Mouse (Mus musculus): Measurements from ENCODE around the gene Klrg1.

The Klrg1 gene

GRCm38 (mm10) chr6:122282782-122283181, at the start of gene Klrg1:
Gene Klrg1 (minus strand): TSS chr6:122282882.
- DNase-seq: no peak

GRCm38 (mm10) chr6:122325361-122325975, 42.8 kb upstream of the Klrg1 start:
- no peak for DNase-seq

- DNase-seq: no peak
Observed at GRCm38 (mm10) chr6:122318726-122319125, 36.0 kb upstream of the Klrg1 start.

- DNase-seq: peak; percentile 8
Observed at GRCm38 (mm10) chr6:122310187-122310820, 27.6 kb upstream of the Klrg1 start.

DNA sequence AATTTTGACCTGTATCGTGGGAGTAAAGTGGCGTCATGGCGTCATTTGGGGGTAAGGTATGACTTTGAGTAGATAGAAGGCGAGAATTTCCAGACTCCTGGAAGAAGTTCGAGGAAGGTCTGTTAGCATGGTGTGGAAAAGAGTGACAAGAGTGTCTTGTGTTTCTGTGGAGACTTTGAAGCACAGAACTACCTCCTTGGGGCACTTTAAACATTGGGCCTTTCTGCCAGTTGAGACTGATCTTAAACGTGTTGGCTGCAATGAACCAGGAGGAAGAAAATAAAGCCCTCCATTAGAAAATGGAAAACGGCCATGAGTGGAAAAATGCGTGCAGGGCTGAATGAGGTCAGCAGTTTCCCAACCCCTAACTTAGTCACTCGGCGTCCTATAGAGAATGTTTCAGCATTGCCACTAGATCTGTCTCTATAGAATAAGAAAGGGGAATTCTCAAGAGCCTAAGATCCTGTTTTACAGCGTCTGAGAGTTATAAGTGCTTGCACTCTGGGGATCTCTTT, 26.8 kb upstream of the Klrg1 start:
- no peak for DNase-seq

GRCm38 (mm10) chr6:122308505-122309393, 26.1 kb upstream of the Klrg1 start, which contains the start of gene M6pr:
Gene M6pr (plus strand): TSS chr6:122308720.
- DNase-seq: peak; percentile 99

- DNase-seq: no peak
Observed at GRCm38 (mm10) chr6:122308136-122308504, 25.4 kb upstream of the Klrg1 start.

GRCm38 (mm10) chr6:122306707-122307106, 24.0 kb upstream of the Klrg1 start:
- no peak for DNase-seq

DNA sequence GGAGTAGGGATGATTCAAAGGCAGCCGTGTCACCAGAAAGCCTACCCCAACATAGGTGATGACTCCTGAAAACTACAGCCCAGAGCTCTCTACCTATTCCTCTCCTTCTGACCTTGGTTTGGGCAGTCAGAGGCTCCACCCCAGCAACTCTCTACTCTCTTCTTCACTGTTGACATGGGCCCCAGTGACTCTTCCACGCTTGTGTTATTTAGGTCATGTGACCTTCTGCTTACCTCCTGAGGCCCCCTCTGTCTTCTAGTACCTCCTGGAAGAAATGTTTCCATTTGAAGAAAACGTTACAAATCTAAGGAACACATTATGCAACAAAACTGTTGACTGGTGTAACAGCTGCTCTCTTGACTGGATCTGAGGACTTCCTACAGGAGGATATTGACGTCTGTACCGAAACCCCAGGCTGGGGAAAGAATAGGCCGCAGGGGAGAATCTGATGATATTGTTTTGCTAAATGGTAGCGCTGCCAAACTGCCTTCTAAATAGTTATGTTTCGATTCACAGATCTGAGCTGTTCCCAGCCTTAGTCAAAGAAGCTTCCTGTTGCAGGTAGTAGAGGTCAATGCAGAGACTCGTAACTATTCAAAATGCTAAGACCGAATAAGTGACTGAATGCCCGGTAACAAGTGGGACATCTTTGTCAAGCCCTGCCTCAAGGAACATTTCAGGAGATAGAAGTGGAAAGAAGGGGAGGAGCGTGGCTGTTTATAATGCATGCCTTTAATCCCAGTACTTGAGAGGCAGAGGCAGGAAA, 22.3 kb upstream of the Klrg1 start:
- no peak for DNase-seq

DNA sequence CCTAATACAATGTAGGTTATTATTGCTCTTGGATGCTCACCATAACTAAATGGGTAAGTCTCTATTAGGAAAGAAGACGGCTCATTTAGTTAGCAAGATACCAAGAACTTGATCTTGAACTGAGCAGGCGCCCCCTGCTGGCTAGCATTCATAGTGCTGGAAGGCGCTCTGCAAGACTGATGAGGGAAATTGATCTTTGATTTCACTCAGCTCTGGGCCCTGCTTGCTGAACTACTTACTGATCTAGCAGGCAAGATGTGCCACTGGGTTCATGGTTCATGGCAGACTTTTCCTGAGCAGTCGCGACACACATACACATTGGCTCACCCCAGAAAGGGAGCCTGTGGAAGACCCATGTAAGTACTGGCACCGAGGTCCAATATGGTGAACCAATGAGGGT, 21.7 kb upstream of the Klrg1 start:
- DNase-seq: peak; percentile 76

- DNase-seq: no peak
Observed at GRCm38 (mm10) chr6:122303526-122303925, 20.8 kb upstream of the Klrg1 start.

GRCm38 (mm10) chr6:122302661-122303060, 20.0 kb upstream of the Klrg1 start:
- no peak for DNase-seq

- no peak for DNase-seq
Observed at GRCm38 (mm10) chr6:122302121-122302520, 19.4 kb upstream of the Klrg1 start.

GRCm38 (mm10) chr6:122299621-122300133, 17.0 kb upstream of the Klrg1 start:
- no peak for DNase-seq

DNA sequence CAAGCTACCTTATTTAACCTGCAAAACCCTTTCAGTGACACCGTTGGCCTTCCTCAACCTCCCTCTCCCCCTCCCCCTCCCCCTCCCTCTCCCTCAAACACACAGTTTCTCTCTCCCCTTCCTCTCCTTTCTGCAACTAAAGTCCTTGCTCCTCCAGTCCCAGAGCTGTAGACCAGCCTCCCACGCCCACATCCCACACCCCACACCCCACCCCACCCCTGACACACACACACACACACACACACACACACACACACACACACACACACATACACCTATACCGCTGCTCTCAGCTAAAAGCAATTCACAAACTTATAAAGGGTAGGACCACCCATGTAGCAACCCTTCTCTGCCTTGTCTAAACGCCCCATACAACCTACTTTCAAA, 15.5 kb upstream of the Klrg1 start:
- no peak for DNase-seq

DNA sequence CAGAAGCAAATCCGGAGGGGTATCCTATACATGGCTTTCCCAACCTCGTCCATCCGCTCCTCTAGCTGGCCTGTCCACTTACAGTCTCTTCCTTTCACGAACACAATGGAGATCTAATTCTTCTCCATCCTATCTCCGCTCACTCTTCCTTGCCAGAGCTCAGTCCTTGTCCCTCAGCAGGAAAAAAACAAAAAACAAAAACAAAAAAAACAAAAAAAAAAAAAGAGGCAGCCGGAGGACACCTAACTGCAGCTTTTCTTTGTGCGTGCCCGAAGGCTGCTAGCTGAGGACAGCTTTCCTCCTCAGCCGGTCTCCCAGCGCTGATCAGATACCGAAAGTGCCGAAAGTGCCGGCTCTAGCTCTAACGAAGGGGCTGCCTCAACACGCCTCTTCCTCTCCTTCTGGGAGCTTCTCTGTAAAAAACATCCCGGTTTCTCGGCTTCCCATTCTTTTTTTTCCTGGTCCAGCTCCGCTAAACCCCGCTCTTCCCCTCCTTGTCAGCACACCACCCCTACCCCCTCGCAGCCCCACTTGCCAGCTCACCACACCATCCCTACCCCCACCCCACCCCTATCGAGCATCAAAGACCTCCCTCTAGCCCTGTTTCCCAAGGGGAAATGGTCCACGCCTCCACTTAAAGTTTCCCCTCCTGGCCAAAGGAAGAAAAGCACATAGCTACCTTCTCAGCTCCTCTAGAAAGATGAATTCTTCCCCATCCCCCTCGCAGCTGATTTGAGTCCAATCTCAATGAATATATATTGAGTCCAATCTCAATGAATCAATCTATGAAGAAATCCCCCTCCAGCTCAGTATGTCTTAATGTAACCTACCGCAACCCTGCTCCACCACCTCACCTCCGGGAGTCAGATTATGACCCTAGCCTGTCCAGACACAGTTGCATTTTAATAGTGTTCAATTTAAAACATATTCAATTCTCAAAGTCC, 14.9 kb upstream of the Klrg1 start:
- DNase-seq: no peak

DNA sequence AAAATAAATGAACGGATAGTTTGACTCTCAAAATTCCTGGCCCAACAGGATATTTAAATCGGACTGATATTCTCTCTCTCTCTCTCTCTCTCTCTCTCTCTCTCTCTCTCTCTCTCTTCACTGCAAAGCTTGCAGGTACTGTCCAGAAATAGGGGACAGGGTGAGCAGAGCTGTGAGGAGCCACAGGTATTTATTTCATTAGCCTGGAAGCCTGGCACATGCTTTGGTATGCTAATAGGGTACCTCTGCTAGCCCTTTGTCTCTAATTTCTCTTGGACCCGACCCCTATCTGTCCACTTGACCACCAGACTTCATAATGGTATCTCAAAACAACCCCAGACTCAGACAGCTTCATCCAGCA, 14.2 kb upstream of the Klrg1 start:
- no peak for DNase-seq

- DNase-seq: no peak
Observed at GRCm38 (mm10) chr6:122295242-122295641, 12.6 kb upstream of the Klrg1 start.

GRCm38 (mm10) chr6:122294290-122294689, 11.6 kb upstream of the Klrg1 start:
- no peak for DNase-seq

DNA sequence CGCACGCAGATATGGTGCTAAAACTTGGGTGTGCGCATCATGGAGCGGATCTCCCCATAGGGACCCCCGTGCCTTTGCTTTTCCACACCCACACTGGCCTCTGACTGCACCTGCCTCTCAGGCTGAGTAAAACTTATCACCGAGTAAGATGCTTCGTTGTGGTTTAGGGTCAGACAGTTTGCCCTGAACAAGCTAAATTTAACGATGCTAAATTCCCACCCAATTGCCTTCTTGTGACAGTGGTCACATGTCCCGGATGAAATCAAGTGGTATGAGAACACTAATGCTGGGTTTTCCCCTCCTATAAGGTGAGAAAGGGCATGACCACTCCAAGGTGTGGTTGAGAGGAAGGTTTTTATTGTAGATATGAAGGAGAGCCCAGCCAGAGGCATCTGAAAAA, 11.1 kb upstream of the Klrg1 start:
- no peak for DNase-seq

- DNase-seq: no peak
Observed at GRCm38 (mm10) chr6:122293121-122293520, 10.4 kb upstream of the Klrg1 start.

DNA sequence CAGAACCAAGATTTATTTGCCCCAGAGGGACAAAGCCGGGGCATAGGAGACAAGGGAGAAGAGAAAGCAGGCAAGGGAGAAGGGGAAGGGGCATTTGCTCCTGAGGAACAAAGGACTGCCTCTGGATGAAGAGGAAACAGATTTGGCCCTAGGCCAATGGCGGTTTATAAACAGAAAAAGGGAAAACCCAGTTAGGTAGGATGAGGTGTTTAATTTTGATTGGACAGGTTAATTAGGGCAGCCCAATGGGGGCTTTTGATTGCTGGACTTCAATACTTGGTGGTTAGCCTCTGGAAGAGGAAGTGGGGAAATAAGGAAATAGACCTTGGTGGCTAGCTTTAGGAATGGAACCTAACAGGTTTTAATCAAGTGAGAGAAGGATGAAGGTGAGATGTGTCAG, 9.5 kb upstream of the Klrg1 start:
- no peak for DNase-seq
